Mouse (Mus musculus) ES-Bruce4 (cell line): ENCODE data around the gene Ppp2r5c.

Experiments
- CTCF ChIP-seq: IDR thresholded peaks from one replicate; pipeline ENCODE4 v1.8.1; 2011; ENCODE audit warnings: low read depth, low read length
- POLR2A ChIP-seq: IDR thresholded peaks from one replicate; pipeline ENCODE4 v1.8.1; 2011; ENCODE audit warnings: low read length; ENCODE audit not compliant: insufficient read depth

GRCm38 (mm10) chr12:110489946-110490701, 43.2 kb downstream of the Ppp2r5c start:
- TF ChIP-seq POLR2A, result no peak
- peak; percentile 69 for TF ChIP-seq CTCF
